Mouse (Mus musculus) kidney, postnatal 4 days (tissue): ENCODE data around the gene Tmem98.
A peak's percentile ranks its signal among the peaks of the same experiment; 100 is the strongest.

ENCODE experiments used
- DNase-seq, 2 experiments: peaks; one replicate each; pipeline ENCODE4 v3.0.0; 2021; ENCODE audit warnings: mixed read lengths in 2 of 2

The Tmem98 gene

DNA sequence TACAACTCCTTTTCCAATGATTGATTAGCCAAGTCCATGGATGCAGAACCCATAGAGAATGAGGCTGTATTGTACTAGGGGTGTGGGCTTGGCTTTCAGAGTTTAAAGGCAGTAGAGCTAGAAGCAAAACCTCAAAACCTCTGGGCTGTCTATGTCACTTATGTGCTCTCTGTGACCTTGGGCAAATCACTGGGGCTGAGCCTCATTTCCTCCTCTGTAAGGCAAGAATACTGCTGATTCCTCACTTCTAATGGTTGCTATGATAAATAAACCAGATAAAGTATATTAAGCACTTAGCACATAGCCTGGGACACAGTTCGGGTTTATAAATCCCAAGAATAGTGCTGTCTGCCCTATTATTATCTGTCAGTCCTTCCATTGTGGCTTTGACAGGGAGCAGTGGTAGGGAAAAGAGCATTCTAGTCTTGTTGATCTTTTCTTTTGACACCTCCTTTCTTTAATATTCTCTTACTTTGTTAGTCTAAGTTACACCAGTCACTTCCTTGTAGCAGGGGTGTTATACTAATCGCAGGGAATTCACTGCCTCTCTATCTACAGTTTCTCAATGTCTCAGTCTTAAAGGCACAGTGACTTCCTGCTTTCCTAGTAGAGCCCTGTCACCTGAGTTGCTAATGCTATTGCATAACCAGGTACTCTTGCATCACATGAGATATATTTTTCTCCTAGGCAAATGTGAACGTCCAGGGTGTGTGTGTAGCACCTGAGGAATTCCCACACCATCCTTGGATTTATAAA, 18.1 kb upstream of the Tmem98 start:
- no peak for DNase-seq

DNA sequence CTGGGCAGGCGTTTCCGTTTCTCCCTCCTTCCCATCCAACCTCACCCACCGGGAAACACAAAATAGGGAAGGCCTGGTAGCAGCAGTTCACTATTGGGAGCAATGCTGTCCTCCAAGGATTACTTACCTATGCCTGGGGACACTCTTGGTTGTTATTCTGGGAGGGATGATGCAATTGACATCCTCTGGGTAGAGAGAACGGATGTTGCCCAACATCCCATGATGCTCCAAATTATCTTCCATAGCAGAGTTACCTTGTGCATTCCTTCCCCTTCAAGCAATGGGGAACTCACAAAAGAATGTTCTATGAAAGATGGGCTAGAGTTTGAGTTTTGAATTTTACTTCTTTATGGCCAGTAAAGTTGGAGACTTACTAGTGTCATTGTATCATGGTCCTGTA, 16.6 kb upstream of the Tmem98 start:
- no peak for DNase-seq

DNA sequence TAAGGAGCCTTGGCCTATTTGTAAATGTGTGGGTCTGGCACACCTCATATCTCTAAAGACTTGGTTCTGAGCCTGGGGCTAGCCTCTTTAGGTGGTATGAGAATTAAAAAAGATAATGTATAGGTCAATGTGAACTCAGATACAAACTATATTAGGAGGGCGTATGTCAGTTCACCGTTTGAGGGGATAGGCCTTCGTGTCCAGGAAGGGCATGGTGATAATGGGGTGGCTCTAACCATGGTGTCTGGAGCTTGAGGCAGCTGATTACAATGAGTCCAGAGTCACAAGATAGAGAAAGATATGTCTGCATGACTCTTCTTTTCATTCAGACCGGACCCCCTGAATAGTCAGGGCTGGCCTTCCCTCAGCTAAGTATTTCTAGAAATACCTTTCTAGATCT, 15.7 kb upstream of the Tmem98 start:
- DNase-seq: no peak

DNA sequence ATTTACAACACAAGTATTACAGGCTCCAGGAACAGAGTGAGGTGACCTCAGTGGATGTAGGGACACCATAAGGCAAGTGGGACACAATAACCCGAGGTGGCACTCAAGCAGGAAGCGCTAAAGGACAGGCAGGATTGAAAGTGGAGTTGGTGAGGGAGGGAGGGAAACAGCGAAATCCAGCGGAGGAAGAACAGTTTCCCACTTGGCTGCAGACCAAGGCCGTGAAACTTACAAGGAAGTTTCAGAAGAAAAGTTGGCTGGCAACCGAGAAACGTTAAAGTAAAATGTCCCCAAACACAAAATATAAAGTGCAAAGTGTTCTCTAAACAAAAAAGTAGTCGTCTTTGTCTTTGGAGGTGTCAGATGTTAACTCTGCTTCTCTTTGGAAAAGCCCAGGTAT, 14.5 kb upstream of the Tmem98 start:
- peak; percentile 54 to 66 for DNase-seq

DNA sequence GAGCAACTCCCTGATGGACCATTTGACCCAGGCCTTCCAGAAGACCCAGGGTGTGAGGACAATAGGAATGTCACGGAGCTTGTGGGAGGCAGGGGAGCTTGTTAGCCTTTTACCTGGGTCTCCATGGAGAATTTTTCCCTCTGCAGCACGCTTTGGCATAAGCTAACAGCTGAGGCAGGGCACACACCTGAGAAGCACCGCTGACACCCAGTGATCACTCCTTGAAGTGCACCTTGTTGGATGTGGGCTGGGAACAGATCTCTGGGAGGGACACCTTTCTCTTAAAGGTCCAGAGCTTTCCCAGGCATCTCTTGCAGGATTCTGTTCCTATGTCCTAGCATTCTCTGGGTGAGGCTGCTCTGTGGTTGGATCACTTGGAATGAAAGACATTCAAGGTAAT, 10.0 kb upstream of the Tmem98 start:
- peak; percentile 48 to 66 for DNase-seq

DNA sequence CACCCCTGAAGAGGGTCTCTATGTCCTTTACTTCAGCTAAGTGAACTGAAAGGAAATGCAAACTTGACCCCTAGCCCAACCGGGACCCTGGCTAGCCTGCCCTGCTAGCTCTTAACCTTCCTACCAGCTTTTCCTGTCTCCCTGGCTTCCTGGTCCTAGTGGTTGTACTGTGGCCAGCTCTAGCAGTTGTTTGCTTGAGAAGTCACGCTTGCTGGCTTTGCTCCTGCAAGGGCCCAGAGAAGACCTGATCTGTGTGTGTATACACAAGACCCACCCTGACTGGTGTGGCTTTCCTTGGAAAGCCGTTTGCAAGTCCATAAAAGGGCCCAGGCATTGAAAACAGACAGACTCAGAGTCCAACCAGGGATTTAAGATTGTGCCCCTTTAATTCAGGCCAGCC, 7.3 kb upstream of the Tmem98 start:
- peak in 1 of 2 experiments; percentile 41 for DNase-seq

DNA sequence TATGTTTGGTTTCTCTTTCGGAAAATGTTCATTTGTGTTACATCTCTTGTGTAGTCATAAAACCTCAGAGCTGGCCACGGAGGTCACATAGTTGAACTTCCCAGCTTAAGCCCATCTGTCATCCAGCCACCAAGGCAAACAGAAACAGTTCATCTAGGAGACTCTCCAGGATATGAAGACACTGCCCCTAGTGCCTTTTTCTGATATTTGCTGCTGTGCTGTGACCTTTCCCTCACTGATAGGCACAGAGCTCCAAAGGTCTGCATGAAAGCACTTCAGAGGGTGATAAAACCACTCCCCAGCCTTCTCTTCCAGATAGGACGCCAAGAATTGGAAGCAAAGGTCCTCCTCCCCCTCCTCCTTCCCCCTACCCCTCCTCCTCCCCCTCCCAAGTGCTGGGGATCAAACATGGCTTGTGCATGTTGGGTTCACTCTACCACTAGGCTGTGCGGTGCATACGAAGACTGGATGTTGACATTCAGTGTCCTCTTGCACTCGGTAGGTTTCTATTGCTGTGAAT, 1.4 kb upstream of the Tmem98 start:
- DNase-seq: peak; percentile 57 to 71

DNA sequence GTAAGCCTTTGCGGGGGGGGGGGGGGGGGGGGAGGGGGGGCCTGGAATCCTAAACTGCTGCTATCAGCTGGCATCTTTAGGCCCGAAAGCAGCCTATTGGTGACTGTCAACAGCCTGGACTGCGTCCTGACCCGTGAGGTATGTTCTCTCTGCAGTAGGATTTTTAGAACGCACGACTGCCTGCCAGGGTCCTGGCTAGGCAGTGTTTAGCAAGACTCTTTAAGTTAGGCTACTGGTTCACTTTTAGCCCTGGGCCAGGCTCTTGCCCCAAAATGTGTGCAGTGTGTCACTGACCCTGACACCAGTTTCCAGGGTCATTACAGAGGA, 346 bp upstream of the Tmem98 start:
- no peak for DNase-seq

DNA sequence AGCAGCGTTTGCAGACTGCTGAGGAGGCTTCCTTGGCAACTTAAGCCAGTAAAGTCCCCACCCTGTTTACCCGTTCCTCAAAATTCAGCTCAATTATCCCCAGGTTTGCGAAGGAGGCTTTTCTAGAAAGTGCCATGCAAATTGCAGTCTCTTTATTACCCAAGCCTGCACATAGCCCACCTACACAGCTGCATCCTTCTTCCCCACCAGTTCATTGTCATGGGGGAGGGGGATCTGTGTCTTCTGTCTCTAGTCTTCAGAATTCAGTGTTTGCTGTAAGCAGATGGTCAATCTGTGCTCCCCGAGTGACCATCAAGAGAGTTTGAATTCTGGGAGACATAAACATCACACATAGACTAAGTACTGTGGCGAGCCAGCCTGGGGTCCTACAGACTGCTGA, 1.2 kb downstream of the Tmem98 start:
- no peak for DNase-seq

DNA sequence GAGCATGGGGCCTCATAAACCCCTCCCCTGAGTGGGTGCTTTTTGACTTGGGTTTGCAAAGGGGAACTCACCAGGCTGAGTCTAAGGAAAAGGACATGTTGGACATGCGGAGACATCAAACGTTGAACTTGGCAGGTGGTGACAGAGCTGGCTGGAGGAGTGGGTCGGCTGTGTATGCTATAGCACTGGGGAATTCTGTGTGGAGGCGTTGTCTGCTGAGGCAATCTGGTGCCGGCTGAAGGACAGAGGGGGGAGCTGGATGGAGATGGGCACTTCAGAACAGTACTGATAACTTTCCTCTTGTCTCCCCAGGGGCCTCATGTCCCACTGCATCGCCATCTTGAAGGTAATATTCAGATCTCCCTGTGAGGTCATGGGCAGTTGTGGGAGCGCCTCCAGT, 5.4 kb downstream of the Tmem98 start:
- DNase-seq: no peak

DNA sequence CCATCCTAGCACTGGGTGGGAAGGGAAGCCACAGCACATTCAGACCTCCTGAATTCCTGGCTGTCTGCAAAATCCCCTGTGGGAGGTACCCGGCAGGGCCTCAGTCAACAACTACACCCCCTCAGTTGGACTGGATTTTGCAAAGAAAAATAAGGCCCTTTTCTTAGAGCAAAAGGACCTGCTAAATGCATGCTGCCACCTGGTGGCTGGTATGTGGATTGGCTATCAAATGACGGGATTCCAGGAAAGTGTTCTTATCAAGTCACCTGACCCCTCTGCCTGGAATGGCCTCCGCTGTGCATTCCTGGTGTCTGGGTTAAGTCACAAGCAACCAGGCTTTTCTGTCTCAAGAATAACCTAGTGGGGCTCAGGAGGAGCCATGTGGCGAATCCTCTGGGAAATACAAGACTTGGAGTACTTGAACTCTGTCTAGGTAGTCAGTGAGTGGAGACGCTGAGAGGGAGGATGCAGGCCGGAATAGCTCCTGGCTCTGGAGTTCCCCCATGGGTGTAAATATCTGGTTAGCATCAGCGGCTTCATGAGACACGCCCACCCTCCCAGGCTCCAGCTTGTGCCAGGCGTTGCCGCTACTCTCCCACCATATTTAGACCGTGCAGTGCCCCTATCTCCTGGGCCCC, 8.2 kb downstream of the Tmem98 start:
- peak; percentile 89 to 92 for DNase-seq

DNA sequence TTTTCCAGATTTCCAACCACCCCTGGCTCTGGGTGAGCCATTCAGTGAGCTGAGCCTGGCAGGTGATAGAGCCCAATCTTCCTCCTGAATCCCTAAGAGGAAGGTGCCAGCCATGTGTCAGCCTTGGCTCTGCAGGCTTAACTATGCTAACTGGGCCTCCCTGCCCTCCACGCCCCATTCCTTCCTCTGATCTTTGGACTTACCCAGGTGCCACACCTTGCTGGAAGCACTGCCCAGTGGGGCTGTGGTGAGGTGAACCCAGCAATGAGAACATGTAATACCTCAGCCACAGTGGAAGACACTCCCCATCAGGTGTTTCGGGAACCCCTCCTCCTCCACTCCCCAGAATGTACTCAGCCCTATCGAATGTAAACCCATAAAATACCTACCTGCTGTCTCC, 10.1 kb downstream of the Tmem98 start:
- DNase-seq: no peak

DNA sequence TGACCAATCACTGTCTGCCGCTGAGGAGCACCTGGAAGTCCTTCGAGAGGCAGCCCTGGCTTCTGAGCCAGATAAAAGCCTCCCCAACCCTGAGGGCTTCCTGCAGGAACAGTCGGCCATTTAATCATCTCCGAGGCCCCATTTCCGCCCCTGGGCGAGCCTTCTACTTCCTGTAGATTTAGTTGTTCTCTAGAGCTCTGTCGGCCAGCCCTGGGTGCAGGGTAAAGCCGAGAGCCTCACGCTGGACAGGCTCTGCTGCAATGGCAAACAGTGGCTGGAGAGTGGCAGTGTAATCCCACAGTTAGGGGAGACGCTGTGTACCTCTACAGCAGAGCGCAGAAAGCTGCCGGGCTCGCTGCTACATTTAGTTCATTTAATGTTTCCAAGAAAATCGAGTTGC, 11.3 kb downstream of the Tmem98 start:
- DNase-seq: peak; percentile 46 to 63

DNA sequence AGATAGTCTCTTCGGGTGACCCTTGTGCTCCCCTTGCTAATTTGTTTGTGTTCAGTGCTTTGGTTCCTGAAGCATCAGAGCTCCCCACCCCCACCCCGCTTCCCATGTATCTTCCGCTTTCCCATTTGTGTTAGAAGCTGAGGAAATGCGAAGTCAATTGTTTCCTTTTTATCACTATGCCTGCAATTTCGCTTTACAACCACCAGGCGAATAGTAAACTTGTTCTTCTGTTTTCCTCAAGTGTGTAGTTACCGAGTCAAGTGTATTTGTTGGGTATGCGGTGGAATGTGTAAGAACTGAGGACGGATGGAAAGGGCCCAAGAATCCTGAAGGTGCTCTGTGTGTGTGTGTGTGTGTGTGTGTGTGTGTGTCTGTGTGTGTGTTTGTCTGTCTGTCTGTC, 11.8 kb downstream of the Tmem98 start:
- no peak for DNase-seq

DNA sequence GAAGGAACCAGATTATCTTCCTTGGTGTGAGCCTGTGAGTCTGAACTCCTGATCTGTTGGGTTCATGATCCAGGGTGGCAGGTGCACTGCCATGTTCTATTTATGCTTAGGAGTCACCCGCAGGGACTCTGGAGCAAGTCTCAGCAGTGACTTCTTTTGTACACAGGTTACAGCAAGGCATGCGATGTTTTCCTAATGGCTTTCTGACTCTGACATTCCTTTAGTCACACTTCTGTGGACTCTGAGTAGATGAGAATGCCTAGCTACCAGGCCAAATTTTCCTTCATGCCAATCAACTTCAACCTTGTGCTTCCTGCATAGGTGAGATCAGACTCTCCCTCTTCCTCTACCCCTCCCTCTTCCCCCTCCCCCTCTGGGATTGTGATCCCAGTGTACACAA, 25.4 kb downstream of the Tmem98 start:
- no peak for DNase-seq

DNA sequence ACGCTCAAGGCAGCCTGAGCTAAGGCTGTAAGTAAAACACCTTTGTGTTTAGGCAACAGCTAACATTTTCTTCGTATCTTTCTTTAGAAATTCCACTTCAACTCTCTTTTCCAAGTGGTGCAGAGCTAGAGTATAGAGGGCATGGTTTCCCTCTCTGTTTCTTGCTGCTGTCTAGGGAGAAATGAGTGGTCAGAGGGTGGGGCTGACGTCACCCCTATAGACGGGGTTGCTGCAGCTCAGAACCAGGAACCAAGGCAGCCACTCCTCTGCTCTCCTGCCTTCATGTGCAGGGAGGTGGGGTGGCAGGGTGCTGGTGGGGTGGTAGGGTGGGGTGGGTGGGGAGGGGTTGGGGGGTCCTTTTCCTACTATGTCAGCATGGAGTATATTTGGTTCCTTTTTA, 25.9 kb downstream of the Tmem98 start:
- no peak for DNase-seq

DNA sequence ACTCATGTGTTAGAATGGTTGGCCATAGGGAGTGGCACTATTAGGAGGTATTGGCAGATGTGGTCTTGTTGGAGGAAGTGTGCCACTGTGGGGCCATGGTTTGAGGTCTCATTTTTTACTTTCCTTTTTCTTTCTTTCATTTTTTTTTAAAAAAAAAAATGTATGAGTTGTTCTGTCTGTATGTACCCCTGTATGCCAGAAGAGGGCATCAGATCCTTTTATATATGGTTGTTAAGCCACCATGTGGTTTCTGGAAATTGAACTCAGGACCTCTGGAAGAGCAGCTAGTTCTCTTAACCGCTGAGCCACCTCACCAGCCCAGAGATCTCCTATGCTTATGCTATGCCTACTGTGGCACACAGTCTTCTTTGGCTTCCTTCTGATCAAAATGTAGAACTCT, 28.7 kb downstream of the Tmem98 start:
- no peak for DNase-seq

DNA sequence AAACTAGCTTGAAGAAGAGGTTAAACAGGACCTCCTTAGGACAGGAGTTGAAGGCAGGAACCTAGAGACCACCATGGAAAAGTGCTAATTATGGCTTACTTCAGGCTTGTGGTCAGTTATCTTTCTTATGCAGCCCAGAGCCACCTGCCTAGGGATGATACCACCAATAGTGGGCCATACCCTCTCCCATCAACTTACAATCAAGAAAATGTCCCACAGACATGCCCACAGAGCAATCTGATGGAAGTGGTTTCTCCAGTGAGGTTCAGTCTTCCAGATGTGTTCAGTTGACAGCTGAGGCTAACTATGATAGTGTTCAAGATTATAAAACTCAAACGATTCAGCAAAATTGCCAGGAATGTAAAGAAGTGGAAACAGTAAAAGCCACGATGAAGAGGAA, 33.5 kb downstream of the Tmem98 start:
- no peak for DNase-seq

DNA sequence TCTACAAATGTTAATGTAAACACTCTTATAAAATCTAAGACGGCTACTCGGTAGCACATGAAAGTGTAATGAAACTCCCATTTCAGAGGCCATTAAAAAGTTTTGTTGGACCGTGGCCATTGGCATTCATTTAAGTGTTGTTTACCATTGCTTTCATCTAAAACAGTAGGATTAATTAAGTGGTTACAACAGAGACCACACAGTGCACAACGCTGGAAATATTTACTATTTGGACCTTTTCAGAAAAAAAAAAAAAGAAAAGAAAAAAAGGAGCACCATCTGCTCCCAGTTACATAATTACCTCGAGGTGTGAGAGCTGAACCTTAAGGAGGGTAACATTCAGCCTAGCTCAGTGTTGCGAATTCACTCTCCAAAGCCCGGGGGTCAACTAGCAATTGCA, 35.5 kb downstream of the Tmem98 start:
- no peak for DNase-seq

DNA sequence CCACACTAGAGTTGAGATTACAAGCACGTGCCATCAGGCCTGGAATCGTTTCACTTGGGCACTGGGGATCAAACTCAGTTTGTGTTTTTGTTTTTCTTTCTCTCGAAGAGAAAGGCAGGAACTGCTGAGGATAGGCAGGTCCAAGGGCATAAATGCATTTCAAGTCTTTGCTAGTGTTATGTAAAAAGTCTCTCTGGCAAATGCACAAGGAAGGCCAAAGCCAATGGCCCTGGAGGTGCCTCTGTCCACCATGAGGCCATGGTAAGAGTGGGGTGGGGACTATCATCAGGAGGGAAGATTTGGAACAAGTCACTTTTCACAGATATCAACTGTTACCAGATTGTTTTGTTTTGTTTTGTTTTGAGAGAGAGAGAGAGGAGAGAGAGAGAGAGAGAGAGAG, 36.1 kb downstream of the Tmem98 start:
- DNase-seq: no peak

DNA sequence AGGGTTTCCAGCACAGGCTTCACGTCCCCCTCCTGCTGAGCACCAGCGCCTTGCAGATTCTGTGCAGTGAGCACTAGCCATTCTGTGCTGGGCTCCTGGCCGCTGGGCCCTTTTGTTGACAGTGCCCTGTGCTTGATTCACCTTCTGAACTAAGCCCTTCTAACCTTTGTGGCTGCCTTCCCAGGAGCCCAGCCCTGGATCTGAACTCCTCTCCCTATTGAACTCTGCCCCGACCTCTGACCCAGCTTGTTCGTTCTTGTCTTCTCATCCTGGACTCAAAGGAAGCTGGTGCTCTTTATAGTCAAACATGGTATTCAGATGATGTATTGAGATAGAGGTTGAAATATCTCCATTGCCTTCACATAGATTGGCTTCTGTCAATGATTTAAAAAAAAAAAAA, 38.2 kb downstream of the Tmem98 start:
- no peak for DNase-seq

DNA sequence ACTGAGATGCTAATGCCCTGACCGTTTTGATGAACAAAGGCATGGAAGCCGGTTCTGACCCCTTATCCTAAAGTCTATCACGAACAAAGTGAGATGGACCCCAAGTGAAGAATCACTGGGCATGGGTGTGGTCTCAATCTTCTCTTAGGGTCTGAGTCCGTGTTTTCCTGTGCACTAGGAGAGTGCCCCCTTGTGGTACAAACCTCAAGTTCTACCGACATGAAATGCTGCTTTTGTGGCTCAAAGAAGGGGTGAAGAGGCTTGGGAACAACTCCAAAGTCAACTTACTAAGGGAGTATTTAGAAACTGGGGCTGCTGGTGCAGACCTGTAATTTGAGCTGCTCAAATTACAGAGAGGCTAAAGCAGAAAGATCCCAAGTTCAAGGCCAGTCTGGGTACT, 41.9 kb downstream of the Tmem98 start:
- DNase-seq: peak in 1 of 2 experiments; percentile 22

DNA sequence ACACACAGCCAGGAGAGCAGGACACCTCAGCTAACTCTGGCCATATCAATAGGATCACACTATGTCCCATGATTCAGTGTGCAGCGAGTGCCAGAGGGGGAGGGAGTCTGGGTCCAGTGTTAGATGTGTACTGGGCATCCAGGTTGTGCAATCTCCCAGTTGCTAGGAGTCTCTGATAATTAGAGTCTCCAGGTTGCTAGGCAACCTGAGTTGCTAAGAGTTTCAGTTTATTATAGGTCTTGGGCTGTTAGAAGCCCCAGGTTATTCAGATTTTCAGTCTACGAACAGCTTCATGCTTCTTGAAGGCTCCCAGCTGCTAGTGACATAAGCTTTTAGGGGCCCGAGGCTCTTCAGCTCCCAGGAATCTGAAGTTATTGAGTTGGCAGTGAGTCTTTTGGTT, 43.0 kb downstream of the Tmem98 start:
- DNase-seq: no peak

DNA sequence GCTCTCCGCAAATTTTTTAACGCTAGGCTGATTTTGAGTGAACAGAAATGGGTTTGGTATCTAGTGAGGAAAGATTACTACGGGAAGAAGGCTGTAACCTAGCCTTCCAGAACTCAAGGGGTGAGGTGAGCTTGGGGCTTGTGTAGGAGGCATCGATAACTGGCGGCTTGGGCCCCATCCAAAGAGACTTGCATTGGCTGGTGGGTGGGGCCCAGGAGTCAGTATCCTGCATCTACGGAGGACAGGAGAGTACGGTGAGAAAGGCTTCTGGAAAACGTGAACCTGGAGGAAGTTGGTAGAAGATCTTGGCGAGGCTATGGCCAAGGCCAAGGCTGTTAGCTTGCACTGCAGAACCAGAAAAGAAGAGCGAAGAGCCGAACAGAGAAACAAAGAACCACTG, 44.5 kb downstream of the Tmem98 start:
- no peak for DNase-seq

DNA sequence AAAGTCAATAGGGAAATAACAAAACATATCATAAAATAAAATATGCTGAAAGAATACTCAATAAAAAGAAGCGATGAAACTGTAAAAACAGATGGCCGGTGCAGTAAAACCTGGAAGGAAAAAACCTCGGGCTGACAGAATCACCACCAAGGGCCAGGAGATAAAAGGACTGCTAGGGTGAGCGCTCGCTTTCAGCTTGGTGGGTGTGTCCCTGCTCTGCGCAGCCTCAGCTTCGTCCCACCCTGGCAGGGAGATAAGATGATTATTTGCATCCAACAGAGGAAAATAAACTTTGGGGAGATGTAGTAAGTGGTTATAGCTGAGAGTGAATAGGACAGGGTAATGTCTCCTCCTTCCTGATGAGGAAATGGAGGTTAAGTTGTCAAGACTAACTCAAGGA, 44.9 kb downstream of the Tmem98 start:
- DNase-seq: no peak
